Mouse (Mus musculus): ENCODE results near the gene Ybx3. TPM values are rescaled to one million over a fixed set of nuclear protein-coding genes. Genes with fewer than 3 reads are reported as not detected.

Ybx3 gene
- polyA plus RNA-seq, 1 experiment from 2014 or later: 21.3 TPM

GRCm38 (mm10) chr6:131316155-131317101 lies 71.8 kb downstream of the Ybx3 start:
- H3K4me2 ChIP-seq (ENCODE audit: low read length): no peak overlapping the region
- ATAC-seq: no peak
- H3K4me1 ChIP-seq (replicated peaks; ENCODE audit: control insufficient read depth, insufficient read depth, low read length): no peaks in the 10 kb centered on the region
- H3K4me3 ChIP-seq (replicated peaks; ENCODE audit: low read length): no peak overlapping the region
- H3K27ac ChIP-seq (ENCODE audit: low read length): no peak overlapping the region
- H3K9ac ChIP-seq (replicated peaks; ENCODE audit: low read depth, low read length): no peak overlapping the region
- no peaks in the 10 kb centered on the region for H3K36me3 ChIP-seq (ENCODE audit: control insufficient read depth, insufficient read depth)
- WGBS: 87% methylated on average over 7 of the region's 7 CpGs
- no peaks in the 10 kb centered on the region for H3K27me3 ChIP-seq (replicated peaks; ENCODE audit: control insufficient read depth, insufficient read depth, low read length)
- H3K9me3 ChIP-seq (ENCODE audit: control insufficient read depth, low read length): no peaks in the 10 kb centered on the region

Other genes with a start within 250 kb of the Ybx3 start
- gene Klra2, start 141.1 kb downstream of the Ybx3 start, polyA plus RNA-seq (2015; fragmentation: Nextera tagmentation; extraction: Ambion mirVana): 0.14 TPM in 1 of 2 replicates, not detected in the other
- gene Magohb, start 95.2 kb downstream of the Ybx3 start, polyA plus RNA-seq (2015; fragmentation: Nextera tagmentation; extraction: Ambion mirVana): 46.4 and 49.9 TPM in 2 replicates
- 4.1 and 7.1 TPM in 2 replicates for gene Styk1, start 34.9 kb downstream of the Ybx3 start, polyA plus RNA-seq (2015; fragmentation: Nextera tagmentation; extraction: Ambion mirVana)
- gene 5430401F13Rik, start 97.9 kb upstream of the Ybx3 start, polyA plus RNA-seq (2015; fragmentation: Nextera tagmentation; extraction: Ambion mirVana): not detected in 2 replicates
- gene Gm6619, start 97.9 kb upstream of the Ybx3 start, polyA plus RNA-seq (2015; fragmentation: Nextera tagmentation; extraction: Ambion mirVana): not detected in 2 replicates
- not detected in 2 replicates for gene Tas2r130, start 242.4 kb upstream of the Ybx3 start, polyA plus RNA-seq (2015; fragmentation: Nextera tagmentation; extraction: Ambion mirVana)

Data from forebrain, embryonic 16.5 days (tissue).